Mouse (Mus musculus) lung, embryonic 14.5 days (tissue): ENCODE measurements around the gene Cbfa2t2. TPM values are rescaled to one million over a fixed set of nuclear protein-coding genes. Genes with fewer than 3 reads are reported as not detected.

ENCODE experiments used
- ATAC-seq: fragments of 200-750 bp; cut with Nextera tagmentation; 2 replicates; pipeline ENCODE4 v1.8.0; 2017; ENCODE audit warnings: mild to moderate bottlenecking, moderate TSS enrichment, moderate library complexity; ENCODE audit not compliant: insufficient read depth
- DNase-seq: peaks from one replicate; pipeline ENCODE4 v3.0.0-alpha.2; 2015
- H3K27ac ChIP-seq: fragments of 300-500 bp; sonication (generic); 2 replicates; pipeline ENCODE4 v1.5.1; 2014; ENCODE audit warnings: low read depth, mild to moderate bottlenecking, moderate library complexity
- H3K27me3 ChIP-seq: fragments of 300-500 bp; sonication (generic); 2 replicates; pipeline ENCODE4 v1.6.1; 2014; ENCODE audit warnings: low read length, control low read depth; ENCODE audit not compliant: insufficient read depth
- H3K36me3 ChIP-seq: fragments of 300-500 bp; sonication (generic); 2 replicates; pipeline ENCODE4 v1.6.1; 2014; ENCODE audit warnings: control low read depth; ENCODE audit not compliant: insufficient read depth
- H3K4me1 ChIP-seq: fragments of 300-500 bp; sonication (generic); 2 replicates; pipeline ENCODE4 v1.6.1; 2014; ENCODE audit warnings: antibody characterized with exemption, control low read depth; ENCODE audit not compliant: insufficient read depth
- H3K4me2 ChIP-seq: fragments of 300-500 bp; sonication (generic); 2 replicates; pipeline ENCODE4 v1.6.1; 2014; ENCODE audit warnings: mild to moderate bottlenecking
- H3K4me3 ChIP-seq: fragments of 300-500 bp; sonication (generic); 2 replicates; pipeline ENCODE4 v1.5.1; 2014; ENCODE audit warnings: low read depth, low read length
- H3K9ac ChIP-seq: fragments of 300-500 bp; sonication (generic); 2 replicates; pipeline ENCODE4 v1.6.1; 2014
- H3K9me3 ChIP-seq: fragments of 300-500 bp; sonication (generic); 2 replicates; pipeline ENCODE4 v1.6.1; 2016; ENCODE audit warnings: low read depth, low read length, control low read depth
- CTCF ChIP-seq: IDR thresholded peaks from 2 replicates; pipeline ENCODE4 v1.5.1; 2016; ENCODE audit warnings: antibody characterized with exemption, low read depth
- WGBS: fragments of 180-500 bp; shearing (Covaris S2); extraction: QIAGEN DNeasy Blood & Tissue Kit; methylation state at CpG from one replicate; pipeline ENCODE4 v1.1.7; 2014; 5-methylcytosine and 5-hydroxymethylcytosine counted together
- polyA plus RNA-seq: library from polyadenylated mRNA; unstranded; fragments of >200 nt; fragmentation: Nextera tagmentation; extraction: Ambion mirVana; gene quantifications from 2 replicates; pipeline ENCODE4 v1.2.1, GENCODE M21; 2014

The Cbfa2t2 gene
- polyA plus RNA-seq, 1 experiment from 2014 or later: 39.8 TPM

DNA sequence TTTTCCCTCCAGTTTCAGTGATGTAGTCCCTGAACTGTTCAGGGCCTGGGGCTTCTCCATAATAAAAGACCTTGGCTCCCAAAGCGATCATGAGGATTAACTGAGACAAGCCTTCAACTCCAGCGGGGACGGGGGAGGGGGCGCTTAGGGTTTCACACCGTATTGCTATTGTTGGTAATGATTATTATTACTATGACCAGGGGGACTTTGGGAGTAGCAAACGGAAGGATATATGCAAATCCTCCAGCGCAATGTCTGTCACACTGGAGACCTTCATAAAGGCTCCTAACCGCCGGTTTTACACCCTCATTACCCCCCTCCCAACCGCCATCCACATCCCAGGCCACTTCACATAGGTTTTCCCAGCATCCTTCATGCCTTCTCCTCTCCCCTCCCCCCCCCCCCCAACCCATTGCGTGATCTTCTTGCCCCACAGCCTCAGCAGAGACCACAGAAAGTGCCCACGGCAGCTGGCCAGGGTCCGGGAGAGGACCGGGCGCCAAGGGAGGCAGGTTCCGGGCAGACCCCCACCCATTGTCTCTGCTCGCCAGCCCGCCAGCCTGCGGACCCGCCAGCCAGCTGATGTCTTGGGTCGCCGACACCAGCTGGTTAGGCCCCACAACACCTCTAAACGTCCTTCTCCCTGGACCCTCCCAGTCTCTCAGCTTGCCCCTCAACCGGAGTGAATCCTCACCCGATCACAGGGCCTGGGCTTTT, 9.9 kb upstream of the Cbfa2t2 start:
- 4% methylated on average over 24 of the region's 25 CpGs for WGBS
- peak; percentile 33 for ATAC-seq
- Histone ChIP-seq H3K36me3 (no peaks in the 10 kb centered on the region), H3K4me2 (peak overlapping the region; percentile 78), H3K27ac (peak overlapping the region; percentile 86), H3K4me1 (no peaks in the 10 kb centered on the region; the same call in 1 of the 2 replicates), H3K9ac (peak overlapping the region; percentile 66), H3K27me3 (no peaks in the 10 kb centered on the region), H3K4me3 (peak overlapping the region; percentile 43), H3K9me3 (no peaks in the 10 kb centered on the region)
- no peak for TF ChIP-seq CTCF
- peak; percentile 54 for DNase-seq

DNA sequence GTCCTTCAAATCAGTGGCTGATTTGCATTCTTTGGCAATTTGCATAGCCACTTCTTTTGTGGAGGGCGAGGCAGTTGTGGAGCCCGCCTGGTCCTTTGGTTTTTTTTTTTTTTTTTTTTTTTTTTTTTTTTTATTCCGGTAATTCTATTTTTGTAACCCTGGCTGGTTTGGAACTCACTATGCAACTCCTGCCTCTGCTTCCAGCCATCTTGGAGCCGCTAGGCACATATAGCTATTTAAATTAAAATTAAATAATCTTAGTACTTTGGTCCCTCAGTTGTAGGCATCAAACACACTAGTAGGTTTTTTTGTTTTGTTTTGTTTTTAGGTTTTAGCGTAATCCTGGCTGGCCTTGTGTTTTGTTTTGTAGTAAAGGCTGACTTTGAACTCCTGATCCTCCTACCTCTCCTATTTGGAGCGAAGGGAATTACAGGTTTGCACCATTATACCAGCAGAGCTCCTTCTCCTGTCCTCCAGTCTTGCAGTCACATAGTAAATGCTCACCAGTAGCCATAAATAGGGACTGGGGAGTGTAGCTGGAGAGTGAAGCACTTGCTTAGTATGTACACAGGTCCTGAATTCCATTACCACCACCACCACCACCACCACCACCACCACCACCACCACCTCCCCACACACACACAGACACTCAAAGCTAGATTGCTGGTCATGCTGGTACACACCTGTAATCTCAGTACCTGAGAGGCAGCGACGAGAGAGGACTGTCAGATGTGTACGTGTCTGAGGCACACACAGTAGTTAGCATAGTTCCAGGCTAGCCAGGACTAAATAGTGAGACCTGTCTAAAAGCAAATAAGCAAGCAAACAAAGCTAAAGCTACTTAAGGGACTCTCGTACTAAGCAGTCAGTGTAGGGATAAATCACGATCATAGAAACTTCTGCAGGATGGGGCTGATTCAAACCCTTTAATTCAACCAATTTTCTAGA, 9.1 kb upstream of the Cbfa2t2 start:
- Histone ChIP-seq H3K4me3 (peak overlapping the region; percentile 43), H3K27me3 (no peaks in the 10 kb centered on the region), H3K9me3 (no peaks in the 10 kb centered on the region), H3K4me2 (peak overlapping the region; percentile 78), H3K36me3 (no peaks in the 10 kb centered on the region), H3K9ac (peak overlapping the region; percentile 66), H3K4me1 (no peaks in the 10 kb centered on the region; the same call in 1 of the 2 replicates), H3K27ac (peak overlapping the region; percentile 86)
- TF ChIP-seq CTCF: no peak
- no peak for DNase-seq
- 43% methylated on average over 11 of the region's 11 CpGs for WGBS
- ATAC-seq: peak; percentile 32; the same call in 1 of the 2 replicates

DNA sequence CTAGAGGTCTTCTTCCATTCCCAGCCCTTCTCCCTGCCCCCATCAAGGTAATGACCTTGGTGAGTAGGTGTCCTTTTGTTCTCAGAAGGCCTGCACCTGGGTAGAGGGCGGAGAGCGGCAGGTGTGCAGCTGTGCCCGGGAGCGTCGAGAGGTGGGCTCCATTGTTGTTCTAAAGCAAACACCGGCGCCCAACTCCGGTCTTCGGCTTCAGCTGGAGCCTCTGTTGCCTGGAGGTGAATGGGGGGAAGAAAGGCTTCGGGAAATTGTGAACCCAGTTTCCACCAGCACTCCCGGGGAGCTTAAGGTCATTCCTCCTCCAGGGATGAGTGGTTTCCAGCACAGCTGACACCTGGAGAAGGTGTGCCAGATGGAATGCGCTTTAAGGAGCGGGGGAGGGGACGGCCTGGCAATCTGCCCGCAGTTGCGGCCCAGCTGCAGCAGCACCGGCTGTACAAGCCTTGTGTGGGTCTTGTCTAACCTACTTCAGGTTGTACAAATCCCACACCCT, 8.4 kb upstream of the Cbfa2t2 start:
- 12% methylated on average over 17 of the region's 17 CpGs for WGBS
- H3K4me3 ChIP-seq: no peak overlapping the region
- H3K36me3 ChIP-seq: no peaks in the 10 kb centered on the region
- H3K9me3 ChIP-seq: no peaks in the 10 kb centered on the region
- no peak overlapping the region for H3K9ac ChIP-seq
- ATAC-seq (peak; percentile 78), DNase-seq (peak; percentile 75)
- H3K27me3 ChIP-seq: no peaks in the 10 kb centered on the region
- peak overlapping the region; percentile 78 for H3K4me2 ChIP-seq
- no peaks in the 10 kb centered on the region; the same call in 1 of the 2 replicates for H3K4me1 ChIP-seq
- H3K27ac ChIP-seq: peak overlapping the region; percentile 86
- TF ChIP-seq CTCF: no peak

DNA sequence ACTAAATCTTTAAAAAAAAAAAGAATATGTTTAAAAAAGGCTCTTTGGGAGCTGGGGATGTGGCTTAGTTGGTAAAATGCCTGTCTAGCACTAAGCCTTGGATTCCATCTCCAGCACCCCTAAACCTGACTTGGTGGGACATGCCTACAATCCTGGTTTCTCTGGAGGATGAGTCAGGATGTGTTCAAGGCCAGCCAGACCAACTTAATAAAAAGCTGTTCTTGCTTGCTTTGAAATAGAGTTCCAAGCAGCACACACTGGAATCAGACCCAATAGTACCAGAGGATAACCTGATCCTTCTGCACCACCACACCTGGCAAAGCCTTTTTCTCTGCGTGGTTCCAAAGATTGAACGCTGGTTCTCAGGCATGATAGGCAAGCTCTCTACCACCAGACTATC, 5.7 kb upstream of the Cbfa2t2 start:
- WGBS: 95% methylated on average over 2 of the region's 2 CpGs
- H3K27ac ChIP-seq: no peak overlapping the region
- H3K4me3 ChIP-seq: no peak overlapping the region
- no peaks in the 10 kb centered on the region for H3K36me3 ChIP-seq
- no peak for ATAC-seq
- H3K27me3 ChIP-seq: no peaks in the 10 kb centered on the region
- no peak overlapping the region for H3K4me2 ChIP-seq
- TF ChIP-seq CTCF: no peak
- no peak for DNase-seq
- H3K4me1 ChIP-seq: no peaks in the 10 kb centered on the region; the same call in 1 of the 2 replicates
- no peaks in the 10 kb centered on the region for H3K9me3 ChIP-seq
- H3K9ac ChIP-seq: no peak overlapping the region

DNA sequence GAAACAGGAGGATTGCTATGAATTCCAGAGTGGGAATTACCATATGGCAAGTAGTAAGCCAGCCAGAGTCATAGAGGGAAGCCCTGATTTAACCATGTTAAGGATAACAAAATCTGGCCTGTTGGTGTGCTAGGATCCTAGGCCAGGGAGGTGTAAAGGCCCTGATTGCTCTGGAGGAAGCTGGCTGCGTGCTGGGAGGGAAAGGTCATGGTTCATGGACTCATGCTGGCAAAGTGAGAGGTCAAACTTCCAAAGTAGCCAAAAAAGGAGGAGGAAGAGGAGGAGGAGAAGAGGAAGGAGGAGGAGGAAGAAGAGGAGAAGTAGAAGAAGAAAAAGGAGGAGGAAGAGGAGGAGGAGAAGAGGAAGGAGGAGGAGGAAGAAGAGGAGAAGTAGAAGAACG, 3.6 kb upstream of the Cbfa2t2 start:
- H3K4me2 ChIP-seq: no peak overlapping the region
- no peaks in the 10 kb centered on the region for H3K9me3 ChIP-seq
- H3K27ac ChIP-seq: no peak overlapping the region
- H3K4me1 ChIP-seq: peaks cover 3% of the 10 kb centered on the region; the same call in 1 of the 2 replicates
- H3K36me3 ChIP-seq: no peaks in the 10 kb centered on the region
- no peak overlapping the region for H3K9ac ChIP-seq
- H3K27me3 ChIP-seq: no peaks in the 10 kb centered on the region
- DNase-seq (no peak), ATAC-seq (no peak)
- no peak overlapping the region for H3K4me3 ChIP-seq
- no peak for TF ChIP-seq CTCF
- WGBS: 55% methylated on average over 2 of the region's 2 CpGs

- Histone ChIP-seq H3K4me3 (no peak overlapping the region), H3K4me1 (0 out of 2 replicates have a peak, but pooled peaks cover 3% of the 10 kb centered on the region), H3K27ac (no peak overlapping the region), H3K27me3 (no peaks in the 10 kb centered on the region), H3K4me2 (no peak overlapping the region), H3K36me3 (no peaks in the 10 kb centered on the region), H3K9ac (no peak overlapping the region), H3K9me3 (no peaks in the 10 kb centered on the region)
- no peak for DNase-seq
- no peak for ATAC-seq
- 58% methylated on average over 3 of the region's 3 CpGs for WGBS
- TF ChIP-seq CTCF: no peak
These were observed 2.9 kb upstream of the Cbfa2t2 start for GRCm38 (mm10) chr2:154433391-154433790.
